Mouse (Mus musculus) stomach, postnatal 0 days (tissue): ENCODE measurements around the gene Prkci. TPM values are rescaled to one million over a fixed set of nuclear protein-coding genes. Genes with fewer than 3 reads are reported as not detected.

Experiments
- ATAC-seq: fragments of 200-750 bp; cut with Nextera tagmentation; 2 replicates; pipeline ENCODE4 v1.8.0; 2017; ENCODE audit not compliant: low FRiP score, low TSS enrichment
- DNase-seq: peaks from one replicate; pipeline ENCODE4 v3.0.0-alpha.2; 2016; ENCODE audit warnings: low spot score
- H3K27ac ChIP-seq: fragments of 300-500 bp; sonication (generic); replicated peaks from 2 replicates; pipeline ENCODE4 v1.5.1; 2014; ENCODE audit warnings: mild to moderate bottlenecking, control low read depth
- H3K27me3 ChIP-seq: fragments of 300-500 bp; sonication (generic); 2 replicates; pipeline ENCODE4 v1.6.1; 2014; ENCODE audit warnings: low read length; ENCODE audit not compliant: control insufficient read depth, insufficient read depth
- H3K36me3 ChIP-seq: fragments of 300-500 bp; sonication (generic); 2 replicates; pipeline ENCODE4 v1.6.1; 2014; ENCODE audit warnings: low read length, mixed read lengths; ENCODE audit not compliant: control insufficient read depth, insufficient read depth
- H3K4me1 ChIP-seq: fragments of 300-500 bp; sonication (generic); replicated peaks from 2 replicates; pipeline ENCODE4 v1.6.1; 2014; ENCODE audit warnings: antibody characterized with exemption; ENCODE audit not compliant: control insufficient read depth, insufficient read depth
- H3K4me2 ChIP-seq: fragments of 300-500 bp; sonication (generic); replicated peaks from 2 replicates; pipeline ENCODE4 v1.6.1; 2014; ENCODE audit warnings: low read depth, mild to moderate bottlenecking, control low read depth, moderate library complexity
- H3K4me3 ChIP-seq: fragments of 300-500 bp; sonication (generic); 2 replicates; pipeline ENCODE4 v1.5.1; 2014; ENCODE audit warnings: low read depth, low read length, control low read depth
- H3K9ac ChIP-seq: fragments of 300-500 bp; sonication (generic); 2 replicates; pipeline ENCODE4 v1.6.1; 2014; ENCODE audit warnings: mild to moderate bottlenecking, low read length, control low read depth, mixed read lengths
- H3K9me3 ChIP-seq: fragments of 300-500 bp; sonication (generic); 2 replicates; pipeline ENCODE4 v1.6.1; 2016; ENCODE audit warnings: low read length; ENCODE audit not compliant: control insufficient read depth
- CTCF ChIP-seq: IDR thresholded peaks from 2 replicates; pipeline ENCODE4 v1.5.1; 2016; ENCODE audit warnings: antibody characterized with exemption, low read depth, mild to moderate bottlenecking, moderate library complexity
- EP300 ChIP-seq: optimal IDR thresholded peaks from 2 replicates; pipeline ENCODE3; 2016; ENCODE audit warnings: antibody characterized with exemption
- WGBS: fragments of 180-500 bp; shearing (Covaris S2); extraction: QIAGEN DNeasy Blood & Tissue Kit; methylation state at CpG from one replicate; pipeline ENCODE4 v1.1.7; 2014; 5-methylcytosine and 5-hydroxymethylcytosine counted together
- polyA plus RNA-seq: library from polyadenylated mRNA; unstranded; fragments of >200 nt; fragmentation: Nextera tagmentation; extraction: Ambion mirVana; gene quantifications from 2 replicates; pipeline ENCODE4 v1.2.1, GENCODE M21; 2015

The Prkci gene
- polyA plus RNA-seq, 1 experiment from 2014 or later = 21.2 TPM

DNA sequence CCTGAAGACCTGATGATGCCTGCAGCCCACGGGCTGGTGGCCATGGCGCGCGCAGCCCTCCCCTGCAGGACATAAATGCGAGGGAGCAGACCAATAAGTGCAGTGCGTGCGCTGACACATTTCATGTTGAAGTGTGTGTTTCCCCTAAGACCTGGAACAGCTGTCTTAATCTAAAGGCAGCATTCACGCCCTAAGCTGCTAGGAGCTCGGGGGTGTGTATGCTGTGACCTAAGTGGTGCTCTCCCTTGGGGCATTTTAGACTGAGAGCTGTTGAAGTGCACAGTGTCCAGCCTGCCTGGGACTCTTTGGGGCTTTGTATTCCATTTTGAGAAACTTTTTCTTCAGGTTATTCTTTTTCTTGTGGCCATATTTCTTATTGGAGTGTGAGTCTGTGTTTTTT, 56.2 kb downstream of the Prkci start:
- no peak overlapping the region for H3K4me3 ChIP-seq
- TF ChIP-seq CTCF (no peak), EP300 (no peak)
- peaks cover 13% of the 10 kb centered on the region for H3K36me3 ChIP-seq
- no peak overlapping the region for H3K4me2 ChIP-seq
- H3K27ac ChIP-seq = no peak overlapping the region
- no peaks in the 10 kb centered on the region for H3K4me1 ChIP-seq
- DNase-seq (no peak), ATAC-seq (no peak)
- H3K9me3 ChIP-seq = no peaks in the 10 kb centered on the region
- H3K27me3 ChIP-seq = no peaks in the 10 kb centered on the region
- H3K9ac ChIP-seq = no peak overlapping the region
- WGBS = 88% methylated on average over 9 of the region's 9 CpGs

DNA sequence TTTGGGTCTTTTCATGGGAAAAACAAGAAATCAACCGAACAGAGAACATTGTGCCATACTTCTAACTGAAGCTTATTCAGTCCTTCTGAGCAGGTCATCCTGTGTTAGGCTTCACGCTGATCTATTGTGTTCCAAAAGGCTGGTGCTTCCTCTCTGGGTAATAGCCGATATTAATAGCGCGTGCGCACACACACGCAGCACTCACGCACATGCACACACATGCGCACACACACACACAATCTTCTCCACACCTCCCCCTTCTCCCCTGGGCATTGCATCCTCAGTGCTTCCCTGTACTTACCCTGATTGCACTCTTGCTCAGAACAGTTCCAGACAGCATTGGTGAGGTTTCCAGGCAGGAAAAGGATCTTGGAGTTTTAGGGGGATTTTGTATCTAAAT, 57.6 kb downstream of the Prkci start:
- H3K27ac ChIP-seq = no peak overlapping the region
- WGBS = 92% methylated on average over 9 of the region's 9 CpGs
- ATAC-seq = no peak
- H3K9me3 ChIP-seq = no peaks in the 10 kb centered on the region
- no peak overlapping the region for H3K4me3 ChIP-seq
- peaks cover 10% of the 10 kb centered on the region for H3K36me3 ChIP-seq
- DNase-seq = no peak
- TF ChIP-seq EP300 (no peak), CTCF (no peak)
- H3K4me1 ChIP-seq = no peaks in the 10 kb centered on the region
- no peaks in the 10 kb centered on the region for H3K27me3 ChIP-seq
- H3K4me2 ChIP-seq = no peak overlapping the region
- H3K9ac ChIP-seq = no peak overlapping the region

DNA sequence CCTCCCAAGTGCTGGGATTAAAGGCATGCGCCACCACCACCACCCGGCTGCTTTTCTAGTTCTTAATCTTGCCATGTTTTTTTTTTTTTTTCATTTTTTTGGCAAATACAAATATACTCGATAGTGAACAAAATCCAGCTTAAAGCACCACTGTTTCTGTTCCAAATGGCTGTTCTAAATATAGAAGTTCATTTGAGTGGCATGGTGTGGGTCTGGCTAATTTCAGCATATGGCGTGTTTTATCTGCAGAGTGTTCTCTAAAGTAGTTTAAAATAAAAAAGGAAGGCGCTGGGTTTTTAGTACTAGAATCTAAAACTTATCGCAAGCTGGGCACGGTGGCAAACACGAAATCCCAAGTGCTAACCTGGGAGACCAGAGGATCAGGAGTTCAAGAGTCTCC, 59.3 kb downstream of the Prkci start:
- 61% methylated on average over 8 of the region's 8 CpGs for WGBS

DNA sequence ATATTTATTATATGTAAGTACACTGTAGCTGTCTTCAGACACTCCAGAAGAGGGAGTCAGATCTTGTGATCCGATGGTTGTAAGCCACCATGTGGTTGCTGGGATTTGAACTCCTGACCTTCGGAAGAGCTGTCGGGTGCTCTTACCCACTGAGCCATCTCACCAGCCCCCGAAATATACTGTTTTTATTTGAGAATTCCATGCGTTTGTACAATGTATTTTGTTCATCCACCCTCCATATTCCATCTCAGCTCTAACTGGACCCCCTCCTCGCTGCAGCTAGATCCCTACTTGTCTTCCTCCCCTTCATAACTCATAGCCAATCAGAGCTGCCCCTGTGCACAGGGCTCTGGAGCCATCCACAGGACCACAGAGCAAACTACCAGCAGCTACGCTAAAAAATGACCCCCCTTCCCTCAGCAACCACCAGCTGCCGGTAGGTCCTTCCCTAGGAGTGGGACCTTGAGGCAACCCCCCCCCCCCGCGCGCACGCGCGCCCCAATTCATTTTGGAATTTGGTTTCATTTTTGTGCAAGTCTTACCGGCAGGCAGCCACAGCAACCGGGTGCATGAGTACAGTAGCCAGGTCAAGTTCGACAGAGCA, 60.6 kb downstream of the Prkci start:
- peak overlapping the region; percentile 66; the same call in 1 of the 2 replicates for H3K27ac ChIP-seq
- WGBS = 16% methylated on average over 17 of the region's 17 CpGs
- H3K9ac ChIP-seq = peak overlapping the region; percentile 1; the same call in 1 of the 2 replicates

More for the DNA sequence above, 59.3 kb downstream of the Prkci start:
- DNase-seq = no peak
- no peak overlapping the region for H3K9ac ChIP-seq
- H3K4me2 ChIP-seq = no peak overlapping the region
- H3K27ac ChIP-seq = no peak overlapping the region
- no peak for ATAC-seq
- TF ChIP-seq CTCF (no peak), EP300 (no peak)
- H3K9me3 ChIP-seq = no peaks in the 10 kb centered on the region
- H3K36me3 ChIP-seq = peaks cover 3% of the 10 kb centered on the region; the same call in 1 of the 2 replicates
- H3K4me1 ChIP-seq = no peaks in the 10 kb centered on the region
- H3K27me3 ChIP-seq = no peaks in the 10 kb centered on the region
- no peak overlapping the region for H3K4me3 ChIP-seq

DNA sequence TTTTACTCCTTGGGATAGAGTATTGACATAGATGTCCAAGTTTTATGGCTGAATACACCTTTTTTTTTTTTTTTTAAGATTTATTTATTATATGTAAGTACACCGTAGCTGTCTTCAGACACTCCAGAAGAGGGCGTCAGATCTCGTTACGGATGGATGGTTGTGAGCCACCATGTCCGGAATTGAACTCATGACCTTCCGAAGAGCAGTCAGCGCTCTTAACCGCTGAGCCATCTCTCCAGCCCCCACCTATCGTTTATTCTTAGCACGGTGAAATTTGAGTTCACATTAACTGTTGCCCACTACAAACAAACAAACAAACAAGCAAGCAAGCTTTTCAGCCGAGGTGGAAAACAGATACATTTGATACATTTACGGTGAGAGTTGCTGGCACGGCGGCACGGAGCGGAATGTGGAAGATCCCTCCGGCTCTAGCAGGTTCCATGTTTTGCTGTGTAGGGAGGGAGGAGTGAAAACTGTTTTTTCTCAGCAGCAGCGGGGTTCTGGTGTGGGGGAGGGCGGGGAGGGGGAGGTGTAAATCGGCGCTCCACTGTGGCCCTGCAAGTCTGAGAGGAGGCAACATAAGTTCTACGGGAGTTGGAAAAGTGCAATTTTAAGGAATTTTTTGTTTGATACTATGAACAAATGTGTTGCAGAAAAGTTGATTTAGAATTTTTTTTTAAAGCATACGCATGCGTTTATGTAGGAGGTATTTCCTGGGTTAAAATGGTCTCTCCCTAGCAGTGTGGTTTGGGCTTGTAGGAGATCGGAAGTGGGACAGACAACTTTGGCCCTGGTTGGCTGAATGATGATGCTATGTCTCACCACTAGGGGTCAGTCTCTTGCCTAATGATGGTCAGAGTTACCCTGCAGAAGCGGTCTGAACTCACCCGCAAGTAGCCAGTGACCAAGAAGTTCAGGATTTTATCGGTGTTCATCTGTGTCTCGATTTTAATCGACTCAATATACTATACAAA, 61.4 kb downstream of the Prkci start:
- Histone ChIP-seq H3K4me3 (peak overlapping the region; percentile 41), H3K27ac (peak overlapping the region; percentile 66), H3K9me3 (no peaks in the 10 kb centered on the region), H3K36me3 (no peaks in the 10 kb centered on the region), H3K27me3 (no peaks in the 10 kb centered on the region), H3K9ac (peak overlapping the region; percentile 1), H3K4me2 (peak overlapping the region; percentile 50), H3K4me1 (no peaks in the 10 kb centered on the region)
- DNase-seq (peak; percentile 74), ATAC-seq (peak; percentile 86)
- TF ChIP-seq EP300 (no peak), CTCF (peak; percentile 99)
- under 1% methylated on average over 29 of the region's 30 CpGs for WGBS

More for the DNA sequence above, 60.6 kb downstream of the Prkci start:
- no peaks in the 10 kb centered on the region for H3K4me1 ChIP-seq
- TF ChIP-seq EP300 (no peak), CTCF (peak; percentile 41; the same call in 1 of the 2 replicates)
- peak overlapping the region; percentile 50 for H3K4me2 ChIP-seq
- H3K27me3 ChIP-seq = no peaks in the 10 kb centered on the region
- peak; percentile 67 for DNase-seq
- H3K9me3 ChIP-seq = no peaks in the 10 kb centered on the region
- peak overlapping the region; percentile 41 for H3K4me3 ChIP-seq
- ATAC-seq = peak; percentile 69
- peaks cover 3% of the 10 kb centered on the region; the same call in 1 of the 2 replicates for H3K36me3 ChIP-seq
